ENCODE assay signal across 8 mouse cellular contexts in the genomic region with DNA sequence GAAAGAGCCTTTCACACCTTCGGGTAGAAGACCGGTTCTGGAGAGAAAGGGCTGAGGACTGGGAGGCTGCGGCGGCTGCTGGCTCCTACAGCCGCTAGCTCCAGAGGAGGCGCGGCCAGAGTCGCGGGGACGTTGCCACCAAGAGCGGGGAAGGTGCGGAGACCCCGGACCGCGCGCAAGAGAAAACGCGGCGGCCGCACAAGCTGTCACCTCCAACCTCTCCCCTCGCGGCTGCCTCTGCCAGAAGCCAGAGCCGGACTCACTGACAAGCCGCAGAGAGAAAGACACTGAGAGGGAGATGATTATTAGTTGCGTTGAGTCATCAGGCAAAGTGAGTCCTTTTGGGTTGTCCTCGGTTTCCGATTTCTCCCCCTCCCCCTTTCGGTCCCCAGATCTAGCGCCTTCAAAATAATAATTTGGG. TPM values are rescaled to one million over a fixed set of nuclear protein-coding genes. Genes with fewer than 3 reads are reported as not detected.
DNase-seq lines count a peak whose midpoint lies in the region; ATAC-seq and TF ChIP-seq lines count a peak whose summit lies in the region.

No protein-coding gene starts in this region.

- no peaks in the 10 kb centered on the region for H3K4me1 ChIP-seq in heart, adult 2 months (ENCODE audit: control insufficient read depth, insufficient read depth, low read length)
- H3K4me1 ChIP-seq in ES-E14 (ENCODE audit: control insufficient read depth in 2 of 2, insufficient read depth in 2 of 2, low read length in 2 of 2, poor library complexity in 1 of 2): no peaks in the 10 kb centered on the region; a peak in 1 of 4 replicates
- peaks cover 38% of the 10 kb centered on the region for H3K4me1 ChIP-seq in forebrain, embryonic 12.5 days
- H3K4me1 ChIP-seq in limb, embryonic 11.5 days (ENCODE audit: control insufficient read depth, insufficient read depth, low read length): peaks cover 13% of the 10 kb centered on the region
- peaks cover 24% of the 10 kb centered on the region for H3K4me1 ChIP-seq in olfactory bulb, adult 2 months (ENCODE audit: control insufficient read depth, insufficient read depth, low read length)

- H3K9me3 ChIP-seq in ES-E14 (ENCODE audit: control insufficient read depth, insufficient read depth, low read depth, low read length): no peaks in the 10 kb centered on the region
- no peaks in the 10 kb centered on the region for H3K9me3 ChIP-seq in forebrain, embryonic 12.5 days
- H3K9me3 ChIP-seq in limb, embryonic 11.5 days (ENCODE audit: control insufficient read depth, low read length): no peaks in the 10 kb centered on the region

- H3K9ac ChIP-seq in heart, adult 2 months (ENCODE audit: low read depth, low read length): no peak overlapping the region
- peak overlapping the region; percentile 1; the same call in 1 of the 2 replicates for H3K9ac ChIP-seq in ES-E14 (ENCODE audit: insufficient read depth, low read depth, low read length, poor library complexity, severe bottlenecking)
- peak overlapping the region; percentile 85 for H3K9ac ChIP-seq in forebrain, embryonic 12.5 days
- H3K9ac ChIP-seq in limb, embryonic 11.5 days (ENCODE audit: low read length): no peak overlapping the region; the same call in 1 of the 2 replicates

- H3K36me3 ChIP-seq in heart, adult 2 months (ENCODE audit: control insufficient read depth, insufficient read depth, low read length): no peaks in the 10 kb centered on the region
- no peaks in the 10 kb centered on the region for H3K36me3 ChIP-seq in ES-E14 (ENCODE audit: control insufficient read depth, insufficient read depth, low read length, poor library complexity, severe bottlenecking)
- H3K36me3 ChIP-seq in forebrain, embryonic 12.5 days (replicated peaks): no peaks in the 10 kb centered on the region
- H3K36me3 ChIP-seq in limb, embryonic 11.5 days (ENCODE audit: control insufficient read depth, insufficient read depth, low read length): no peaks in the 10 kb centered on the region

- no peaks in the 10 kb centered on the region for H3K79me2 ChIP-seq in heart, adult 2 months (replicated peaks; ENCODE audit: control insufficient read depth, insufficient read depth, low read length)

- TF ChIP-seq CTCF in heart, adult 2 months (IDR thresholded peaks at IDR 0.05): no peak
- no peak for TF ChIP-seq CTCF in olfactory bulb, adult 2 months (IDR thresholded peaks at IDR 0.05; ENCODE audit: insufficient read depth, low read depth, low read length)

- no peak overlapping the region for H3K27ac ChIP-seq in heart, adult 2 months
- no peak overlapping the region for H3K27ac ChIP-seq in ES-E14 (ENCODE audit: insufficient read depth, low read depth, low read length, poor library complexity, severe bottlenecking)
- H3K27ac ChIP-seq in forebrain, embryonic 12.5 days: no peak overlapping the region
- no peak overlapping the region for H3K27ac ChIP-seq in limb, embryonic 11.5 days (replicated peaks; ENCODE audit: low read depth, low read length)
- H3K27ac ChIP-seq in olfactory bulb, adult 2 months (ENCODE audit: insufficient read depth, low read depth, low read length): no peak overlapping the region

- H3K4me2 ChIP-seq in forebrain, embryonic 12.5 days: peak overlapping the region; percentile 97
- H3K4me2 ChIP-seq in limb, embryonic 11.5 days (ENCODE audit: low read depth, severe bottlenecking): peak overlapping the region; percentile 93

- intact Hi-C loops in heart, adult 2 months (cut with DNase I): loop anchor here (10.0 kb wide), 1 partner anchor 1567 kb away; the partner anchor contains the start of gene Plcl1

- peaks cover 19% of the 10 kb centered on the region for H3K27me3 ChIP-seq in heart, adult 2 months (ENCODE audit: control insufficient read depth, insufficient read depth, low read length)
- H3K27me3 ChIP-seq in forebrain, embryonic 12.5 days: peaks cover 40% of the 10 kb centered on the region
- peaks cover 41% of the 10 kb centered on the region for H3K27me3 ChIP-seq in limb, embryonic 11.5 days (ENCODE audit: control insufficient read depth, insufficient read depth, low read length)

- TF ChIP-seq EP300 in heart, adult 2 months (IDR thresholded peaks at IDR 0.05; ENCODE audit: insufficient read depth, low read depth, low read length): no peak

- TF ChIP-seq POLR2A in heart, adult 2 months (IDR thresholded peaks at IDR 0.05; ENCODE audit: insufficient read depth, low read depth, low read length): no peak
- TF ChIP-seq POLR2A in olfactory bulb, adult 2 months (IDR thresholded peaks at IDR 0.05; ENCODE audit: insufficient read depth, low read depth, low read length): no peak

- peak; percentile 19 to 42 for DNase-seq in heart, adult 2 months
- DNase-seq in heart, adult 8-10 months (ENCODE audit: low spot score): no peak
- DNase-seq in ES-E14 (ENCODE audit: low read depth, low spot score): no peak
- DNase-seq in limb, embryonic 11.5 days (ENCODE audit: low spot score): peak; percentile 58
- DNase-seq in frontal cortex, postnatal 36 days (ENCODE audit: low spot score in 2 of 2): no peak
- DNase-seq in layer of hippocampus, adult 9-10 months (ENCODE audit: low spot score): no peak

- 1% methylated on average over 29 of the region's 29 CpGs for WGBS in heart, adult 2 months
- under 1% methylated on average over 29 of the region's 29 CpGs for WGBS in forebrain, embryonic 12.5 days
- WGBS in limb, embryonic 11.5 days: under 1% methylated on average over 29 of the region's 29 CpGs
- 2% methylated on average over 29 of the region's 29 CpGs for whole genome bisulfite sequencing in olfactory bulb, adult 2 months

- ATAC-seq in forebrain, embryonic 12.5 days (ENCODE audit: low FRiP score): peak; percentile 16
- ATAC-seq in limb, embryonic 11.5 days (ENCODE audit: insufficient number of reproducible peaks, low FRiP score, low TSS enrichment, low read depth): no peak

- H3K4me3 ChIP-seq in heart, adult 2 months: peak overlapping the region; percentile 44
- H3K4me3 ChIP-seq in ES-E14 (ENCODE audit: insufficient read depth in 1 of 2, low read depth in 1 of 2, low read length in 2 of 2, poor library complexity in 1 of 2, severe bottlenecking in 1 of 2): peak overlapping the region; percentile 59 to 65
- H3K4me3 ChIP-seq in forebrain, embryonic 12.5 days (replicated peaks): peak overlapping the region; percentile 78
- H3K4me3 ChIP-seq in limb, embryonic 11.5 days (ENCODE audit: low read depth, low read length): peak overlapping the region; percentile 68
- peak overlapping the region; percentile 12; the same call in 1 of the 2 replicates for H3K4me3 ChIP-seq in olfactory bulb, adult 2 months (ENCODE audit: insufficient read depth, low read depth, low read length)

- in situ Hi-C loops in ES-E14 (cut with MboI; ENCODE audit: low sequenced_read_pairs in 2 of 2, unreplicated experiment in 2 of 2): no loop called here

TF ChIP-seq in ES-E14, 5 proteins besides CTCF, POLR2A, EP300 and RAD21:
- TF ChIP-seq MAFK (IDR thresholded peaks at IDR 0.05; ENCODE audit: insufficient read depth, low read depth, low read length) (no peak), ZNF384 (IDR thresholded peaks at IDR 0.05; ENCODE audit: low read depth, low read length) (no peak), CHD2 (IDR thresholded peaks at IDR 0.05; ENCODE audit: low read depth, low read length) (no peak)

RNA-seq across cellular contexts. Expression of gene Satb2, which starts 7.0 kb away (rescaled TPM):
- total RNA-seq in heart, adult 2 months (2021): under 1 TPM; 0.25 to 0.39 TPM
- 0.14 and 0.18 TPM in 2 replicates for polyA plus RNA-seq in heart, adult 2 months (2012; rRNA removed)
- total RNA-seq in heart, adult 8-10 months (2022): under 1 TPM; 0.32 to 0.66 (median 0.46) TPM
- total RNA-seq in ES-E14 (2012; rRNA removed): 1.1 and 2.8 TPM in 2 replicates
- 2.5 and 2.6 TPM in 2 replicates for polyA plus RNA-seq in forebrain, embryonic 12.5 days (2016; fragmentation: Nextera tagmentation; extraction: Ambion mirVana)
- 1.5 and 1.8 TPM in 2 replicates for polyA plus RNA-seq in limb, embryonic 11.5 days (2014; fragmentation: Nextera tagmentation; extraction: Ambion mirVana)
- not detected in 2 replicates for polyA plus RNA-seq in olfactory bulb, adult 2 months (2012; ENCODE audit: insufficient read depth, insufficient read length, low replicate concordance, missing spikeins)

Comparison
In these comparisons a context has a peak if more than half of its experiments do, and no peak if none do; other contexts are left out.
1. DNase-seq: peak in heart, adult 2 months (2 of 2) and limb, embryonic 11.5 days (single experiment); none in heart, adult 8-10 months (single experiment), ES-E14 (single experiment), frontal cortex, postnatal 36 days (0 of 2) and layer of hippocampus, adult 9-10 months (single experiment).
2. H3K4me3 ChIP-seq: peak in every context shown above with its lines; median percentile 78 in forebrain, embryonic 12.5 days; 68 in limb, embryonic 11.5 days; 62 in ES-E14; 44 in heart, adult 2 months; 12 in olfactory bulb, adult 2 months.
3. H3K9ac ChIP-seq: peak in ES-E14 (single experiment) and forebrain, embryonic 12.5 days (single experiment); none in heart, adult 2 months (single experiment) and limb, embryonic 11.5 days (single experiment).